Mouse (Mus musculus) stomach, embryonic 14.5 days (tissue): ENCODE measurements around the gene Mms19. TPM values are rescaled to one million over a fixed set of nuclear protein-coding genes. Genes with fewer than 3 reads are reported as not detected.

ENCODE experiments used
- ATAC-seq: fragments of 200-750 bp; cut with Nextera tagmentation; 2 replicates; pipeline ENCODE4 v1.8.0; 2017; ENCODE audit warnings: low read depth, moderate TSS enrichment; ENCODE audit not compliant: insufficient number of reproducible peaks, insufficient read depth, low FRiP score
- H3K27ac ChIP-seq: fragments of 300-500 bp; sonication (generic); 2 replicates; pipeline ENCODE4 v1.5.1; 2014; ENCODE audit warnings: mild to moderate bottlenecking, low read length, moderate library complexity, mixed read lengths
- H3K27me3 ChIP-seq: fragments of 300-500 bp; sonication (generic); 2 replicates; pipeline ENCODE4 v1.6.1; 2014; ENCODE audit warnings: low read length, control low read depth, mixed read lengths; ENCODE audit not compliant: control insufficient read depth, insufficient read depth
- H3K36me3 ChIP-seq: fragments of 300-500 bp; sonication (generic); 2 replicates; pipeline ENCODE4 v1.6.1; 2014; ENCODE audit warnings: mild to moderate bottlenecking, control low read depth, low read length, moderate library complexity, mixed read lengths; ENCODE audit not compliant: control insufficient read depth, insufficient read depth
- H3K4me1 ChIP-seq: fragments of 300-500 bp; sonication (generic); 2 replicates; pipeline ENCODE4 v1.6.1; 2014; ENCODE audit warnings: low read length, control low read depth, mixed read lengths; ENCODE audit not compliant: control insufficient read depth, insufficient read depth
- H3K4me2 ChIP-seq: fragments of 300-500 bp; sonication (generic); replicated peaks from 2 replicates; pipeline ENCODE4 v1.6.1; 2014; ENCODE audit warnings: low read depth, low read length, control low read depth
- H3K4me3 ChIP-seq: fragments of 300-500 bp; sonication (generic); 2 replicates; pipeline ENCODE4 v1.5.1; 2014; ENCODE audit warnings: low read depth, low read length, control low read depth
- H3K9ac ChIP-seq: fragments of 300-500 bp; sonication (generic); replicated peaks from 2 replicates; pipeline ENCODE4 v1.6.1; 2014; ENCODE audit warnings: low read depth, mild to moderate bottlenecking, control low read depth, low read length, moderate library complexity, mixed read lengths
- H3K9me3 ChIP-seq: fragments of 300-500 bp; sonication (generic); 2 replicates; pipeline ENCODE4 v1.6.1; 2016; ENCODE audit warnings: low read depth, low read length, control low read depth; ENCODE audit not compliant: control insufficient read depth
- whole genome bisulfite sequencing: fragments of 180-500 bp; shearing (Covaris S2); extraction: QIAGEN DNeasy Blood & Tissue Kit; methylation state at CpG from one replicate; pipeline ENCODE4 v1.1.7; 2014; 5-methylcytosine and 5-hydroxymethylcytosine counted together
- polyA plus RNA-seq: library from polyadenylated mRNA; unstranded; fragments of >200 nt; fragmentation: Nextera tagmentation; extraction: Ambion mirVana; gene quantifications from 2 replicates; pipeline ENCODE4 v1.2.1, GENCODE M21; 2014

The Mms19 gene
- polyA plus RNA-seq, 1 experiment from 2014 or later: 37.6 TPM

DNA sequence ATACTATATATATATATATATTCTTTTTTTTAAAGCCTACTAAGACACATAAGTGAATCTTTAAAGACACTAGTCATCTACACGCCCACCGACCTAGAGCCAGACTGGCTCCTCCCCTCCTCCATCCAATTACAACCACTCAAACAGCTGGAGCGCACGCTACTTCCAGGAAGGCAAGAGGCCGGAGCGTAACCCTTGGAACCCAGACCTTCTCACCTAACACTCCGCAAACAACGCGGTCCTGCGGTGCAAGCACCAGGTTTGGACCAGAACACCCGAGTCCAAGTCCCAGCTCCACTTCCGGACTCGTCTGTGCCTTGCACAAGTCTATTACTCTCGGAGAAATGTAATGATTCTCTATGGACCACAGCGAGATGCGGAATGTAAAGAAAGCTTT lies 537 bp downstream of the Mms19 start:
- H3K9ac ChIP-seq: peak overlapping the region; percentile 18; the same call in 1 of the 2 replicates
- H3K4me1 ChIP-seq: peaks cover 5% of the 10 kb centered on the region; the same call in 1 of the 2 replicates
- no peaks in the 10 kb centered on the region for H3K9me3 ChIP-seq
- H3K27ac ChIP-seq: peak overlapping the region; percentile 83
- H3K4me3 ChIP-seq: peak overlapping the region; percentile 83
- no peaks in the 10 kb centered on the region for H3K36me3 ChIP-seq
- H3K27me3 ChIP-seq: no peaks in the 10 kb centered on the region
- peak; percentile 1; the same call in 1 of the 2 replicates for ATAC-seq
- peak overlapping the region; percentile 60 for H3K4me2 ChIP-seq
- WGBS: 0% methylated on average over 16 of the region's 16 CpGs

DNA sequence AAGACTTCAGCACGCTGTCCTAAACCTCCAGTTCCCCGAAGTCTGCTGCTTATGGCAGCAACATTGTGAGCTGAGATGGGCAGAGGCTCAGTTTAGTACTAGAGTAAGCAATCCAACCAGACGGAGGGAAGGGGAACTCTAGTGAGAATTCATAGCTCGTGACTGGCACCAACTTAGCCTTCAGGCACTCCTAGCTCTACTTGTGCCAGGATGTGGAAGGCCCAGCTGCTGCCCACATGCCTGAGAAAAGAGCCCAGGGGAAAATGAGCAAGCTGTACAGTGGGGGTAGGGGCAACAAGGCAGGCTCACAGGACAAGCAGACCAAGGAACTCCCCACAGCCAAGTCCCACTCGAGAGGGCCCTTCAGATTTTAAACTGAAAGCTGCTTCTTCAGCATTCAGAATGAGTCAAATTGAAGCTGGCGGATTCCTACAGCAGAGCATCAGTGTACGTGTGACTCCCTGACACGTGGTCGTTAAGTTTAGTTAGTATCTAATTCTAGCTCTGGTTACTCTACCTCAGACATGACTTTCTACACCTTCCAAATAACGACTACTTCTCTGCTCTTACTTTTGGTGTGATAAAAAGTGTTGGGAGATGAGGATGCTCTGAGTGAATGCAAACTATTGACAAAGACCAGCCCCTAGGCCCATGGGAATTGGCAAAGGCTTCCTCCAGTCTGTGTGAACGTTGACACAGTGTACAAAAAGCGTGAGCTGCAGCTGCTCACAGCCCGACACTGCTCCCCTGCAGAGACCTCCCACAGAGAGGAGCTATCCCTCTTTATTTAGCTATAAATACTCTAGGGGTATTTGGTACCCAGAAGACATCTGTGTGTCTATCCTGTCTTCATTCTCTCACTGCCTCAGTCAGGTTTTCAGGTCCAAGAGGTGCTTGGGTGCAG lies 6.8 kb downstream of the Mms19 start:
- Histone ChIP-seq H3K27ac (no peak overlapping the region; the same call in 1 of the 2 replicates), H3K4me3 (no peak overlapping the region), H3K27me3 (no peaks in the 10 kb centered on the region), H3K4me1 (no peaks in the 10 kb centered on the region), H3K36me3 (peaks cover 2% of the 10 kb centered on the region; the same call in 1 of the 2 replicates), H3K4me2 (no peak overlapping the region), H3K9me3 (no peaks in the 10 kb centered on the region), H3K9ac (0 out of 2 replicates have a peak overlapping the region, but pooled peaks have one; percentile 3)
- no peak for ATAC-seq
- 69% methylated on average over 13 of the region's 13 CpGs for WGBS

DNA sequence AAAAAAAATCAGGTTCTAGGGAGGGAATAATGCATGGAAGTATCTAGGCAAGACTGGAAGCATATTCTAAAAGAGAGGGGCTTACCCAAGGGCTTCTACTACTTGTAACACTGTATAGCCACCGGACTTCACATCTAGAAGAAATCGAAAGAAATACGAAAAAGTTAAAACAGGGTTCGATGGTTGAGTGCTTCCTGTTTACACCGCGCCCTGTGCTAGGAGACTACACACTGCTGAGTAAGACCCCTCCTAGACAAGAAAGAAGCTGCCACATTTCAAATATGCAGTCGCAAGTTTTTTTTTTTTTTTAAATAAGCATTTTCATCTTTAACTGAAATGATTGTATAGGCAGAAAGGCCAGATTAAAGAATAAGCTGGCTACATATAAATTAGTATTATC lies 11.3 kb downstream of the Mms19 start:
- no peaks in the 10 kb centered on the region for H3K9me3 ChIP-seq
- H3K36me3 ChIP-seq: peaks cover 26% of the 10 kb centered on the region
- WGBS: 89% methylated on average over 7 of the region's 7 CpGs
- no peaks in the 10 kb centered on the region for H3K27me3 ChIP-seq
- H3K4me3 ChIP-seq: no peak overlapping the region
- H3K9ac ChIP-seq: no peak overlapping the region
- H3K27ac ChIP-seq: no peak overlapping the region
- H3K4me1 ChIP-seq: no peaks in the 10 kb centered on the region
- H3K4me2 ChIP-seq: no peak overlapping the region
- no peak for ATAC-seq

DNA sequence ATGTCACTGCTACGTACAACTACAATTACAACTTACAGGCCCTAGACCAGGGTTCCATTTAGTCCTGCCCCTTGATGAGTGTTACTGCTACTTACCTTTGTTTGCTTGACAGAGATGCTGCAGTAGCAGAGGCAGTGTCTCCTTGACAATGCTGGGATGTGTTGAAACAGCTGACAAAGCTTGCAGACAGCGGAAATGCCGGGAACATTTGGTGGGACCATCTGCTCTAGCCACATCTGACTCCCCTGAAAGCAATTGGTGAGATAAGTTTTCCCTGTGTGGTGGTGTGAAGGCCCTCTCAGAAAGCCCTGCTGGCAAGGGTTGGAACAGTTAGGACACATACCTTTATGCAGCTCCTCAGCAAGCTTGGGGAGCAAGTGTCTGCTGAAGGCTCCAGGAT lies 27.4 kb downstream of the Mms19 start:
- no peak for ATAC-seq
- no peak overlapping the region for H3K9ac ChIP-seq
- peaks cover 83% of the 10 kb centered on the region for H3K36me3 ChIP-seq
- no peak overlapping the region for H3K4me2 ChIP-seq
- no peak overlapping the region for H3K4me3 ChIP-seq
- no peaks in the 10 kb centered on the region for H3K4me1 ChIP-seq
- no peaks in the 10 kb centered on the region for H3K9me3 ChIP-seq
- no peaks in the 10 kb centered on the region for H3K27me3 ChIP-seq
- WGBS: 86% methylated on average over 3 of the region's 3 CpGs
- no peak overlapping the region for H3K27ac ChIP-seq

DNA sequence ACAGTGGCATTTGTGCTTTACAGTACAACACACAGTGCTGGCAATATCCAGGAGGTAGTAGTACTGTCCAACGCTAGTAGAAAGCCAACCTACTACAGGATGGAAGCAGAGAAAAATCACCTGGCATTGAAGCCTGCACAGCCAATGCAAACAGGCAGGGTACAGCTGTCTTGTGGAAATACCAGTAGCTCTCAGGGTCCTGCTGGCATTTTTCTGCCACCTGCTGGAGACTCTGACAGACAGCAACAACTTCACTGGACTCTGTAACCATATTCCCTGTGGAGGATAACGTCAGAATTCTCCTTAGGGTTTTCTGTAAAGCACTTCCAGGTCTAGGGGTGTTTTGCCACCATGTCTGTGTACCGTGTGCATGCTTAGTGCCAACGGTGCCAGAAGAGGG lies 28.7 kb downstream of the Mms19 start:
- no peak overlapping the region for H3K4me3 ChIP-seq
- 72% methylated on average over 4 of the region's 4 CpGs for WGBS
- no peaks in the 10 kb centered on the region for H3K9me3 ChIP-seq
- H3K4me1 ChIP-seq: no peaks in the 10 kb centered on the region
- H3K36me3 ChIP-seq: peaks cover 79% of the 10 kb centered on the region
- no peaks in the 10 kb centered on the region for H3K27me3 ChIP-seq
- H3K9ac ChIP-seq: no peak overlapping the region
- ATAC-seq: no peak
- no peak overlapping the region for H3K4me2 ChIP-seq
- no peak overlapping the region for H3K27ac ChIP-seq

DNA sequence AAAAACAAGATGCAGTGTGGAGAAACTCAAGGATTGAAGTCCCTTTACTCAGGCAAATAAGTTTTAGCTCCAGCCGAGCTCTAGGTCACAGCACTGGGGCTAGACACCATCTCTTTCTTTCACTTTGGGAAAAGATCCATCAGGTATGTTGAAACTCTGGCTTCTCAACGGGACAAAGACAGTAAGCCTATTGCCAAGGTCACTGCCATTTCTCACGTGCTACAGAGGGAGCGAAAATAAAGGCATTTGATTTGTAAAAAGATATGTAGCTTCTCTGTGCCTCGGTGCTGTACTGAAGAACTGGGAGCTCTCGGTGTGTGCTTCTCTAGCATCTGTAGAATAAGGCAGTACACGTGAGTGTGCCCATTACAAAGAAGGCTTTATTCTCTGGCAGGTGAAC lies 37.1 kb downstream of the Mms19 start:
- no peaks in the 10 kb centered on the region for H3K9me3 ChIP-seq
- H3K9ac ChIP-seq: no peak overlapping the region
- H3K36me3 ChIP-seq: peaks cover 69% of the 10 kb centered on the region
- H3K4me1 ChIP-seq: no peaks in the 10 kb centered on the region
- H3K4me2 ChIP-seq: no peak overlapping the region
- WGBS: 86% methylated on average over 7 of the region's 7 CpGs
- no peaks in the 10 kb centered on the region for H3K27me3 ChIP-seq
- no peak for ATAC-seq
- H3K4me3 ChIP-seq: no peak overlapping the region
- H3K27ac ChIP-seq: no peak overlapping the region

DNA sequence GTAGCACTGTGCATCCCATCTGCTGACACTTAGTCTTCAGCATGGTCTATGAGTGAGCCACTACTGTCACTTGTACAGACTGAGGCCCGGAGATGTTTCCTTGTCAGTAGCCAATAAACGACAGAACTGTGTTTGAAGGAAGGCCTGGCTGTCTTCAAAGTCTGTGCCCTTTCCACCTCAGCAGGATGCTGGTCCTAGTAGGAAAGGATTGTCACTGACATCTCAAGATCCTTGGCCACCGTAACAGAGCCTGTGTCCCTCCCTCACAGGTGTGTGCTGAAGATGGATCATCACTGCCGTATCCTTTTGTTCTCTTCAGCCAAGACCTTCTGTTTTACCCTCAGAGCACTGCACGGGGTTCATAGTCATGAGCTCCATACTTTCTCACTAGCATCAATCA lies 42.4 kb downstream of the Mms19 start:
- WGBS: 86% methylated on average over 5 of the region's 5 CpGs
- peaks cover 7% of the 10 kb centered on the region for H3K4me1 ChIP-seq
- no peak overlapping the region for H3K4me2 ChIP-seq
- H3K27me3 ChIP-seq: no peaks in the 10 kb centered on the region
- no peaks in the 10 kb centered on the region for H3K9me3 ChIP-seq
- no peak for ATAC-seq
- no peak overlapping the region for H3K4me3 ChIP-seq
- H3K9ac ChIP-seq: no peak overlapping the region
- H3K36me3 ChIP-seq: peaks cover 47% of the 10 kb centered on the region
- H3K27ac ChIP-seq: no peak overlapping the region

DNA sequence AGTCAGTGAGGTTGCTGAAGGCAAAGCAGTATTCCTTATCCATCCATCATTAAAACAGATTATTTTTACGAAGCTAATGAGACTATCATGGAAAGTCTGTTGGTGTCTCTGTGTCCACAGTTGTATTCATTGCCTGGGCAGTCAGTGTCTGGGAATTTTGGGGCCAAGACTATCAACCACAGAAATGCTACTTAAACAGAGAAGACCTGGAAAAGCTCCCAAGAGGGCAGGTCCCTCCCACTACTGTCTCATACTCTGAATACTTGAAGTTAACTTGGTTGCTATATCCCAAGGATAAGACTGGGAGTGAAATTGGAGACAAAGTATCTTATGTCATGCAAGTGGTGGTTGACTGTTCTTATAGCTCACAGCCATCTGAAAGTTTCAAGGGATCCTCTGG lies 45.0 kb downstream of the Mms19 start:
- Histone ChIP-seq H3K36me3 (peaks cover 24% of the 10 kb centered on the region), H3K4me2 (no peak overlapping the region), H3K4me1 (peaks cover 15% of the 10 kb centered on the region), H3K9ac (no peak overlapping the region), H3K27ac (no peak overlapping the region), H3K27me3 (no peaks in the 10 kb centered on the region), H3K4me3 (no peak overlapping the region), H3K9me3 (no peaks in the 10 kb centered on the region)
- no peak for ATAC-seq
- 81% methylated on average over 1 of the region's 1 CpGs for WGBS
